Mouse (Mus musculus): ENCODE data around the gene Npnt.

Npnt gene

GRCm38 (mm10) chr3:132887074-132887848, 62.8 kb downstream of the Npnt start:
- DNase-seq = no peak

- no peak for DNase-seq
Measured at GRCm38 (mm10) chr3:132886419-132887050, 63.6 kb downstream of the Npnt start.

GRCm38 (mm10) chr3:132884459-132884858, 65.6 kb downstream of the Npnt start:
- no peak for DNase-seq

- DNase-seq = no peak
Measured at GRCm38 (mm10) chr3:132883256-132883655, 66.8 kb downstream of the Npnt start.

- DNase-seq = no peak
Measured at GRCm38 (mm10) chr3:132880826-132881225, 69.3 kb downstream of the Npnt start.

GRCm38 (mm10) chr3:132880361-132880760, 69.7 kb downstream of the Npnt start:
- DNase-seq = no peak

- DNase-seq = no peak
Measured at GRCm38 (mm10) chr3:132876933-132877676, 73.0 kb downstream of the Npnt start.

GRCm38 (mm10) chr3:132876011-132876708, 73.9 kb downstream of the Npnt start:
- no peak for DNase-seq

- no peak for DNase-seq
Measured at GRCm38 (mm10) chr3:132873251-132873650, 76.8 kb downstream of the Npnt start.

GRCm38 (mm10) chr3:132871318-132871904, 78.7 kb downstream of the Npnt start:
- peak; percentile 76 to 86 for DNase-seq

GRCm38 (mm10) chr3:132870079-132870478, 80.0 kb downstream of the Npnt start:
- DNase-seq = no peak

- DNase-seq = peak in 1 of 2 experiments; percentile 48
Measured at GRCm38 (mm10) chr3:132868838-132869237, 81.3 kb downstream of the Npnt start.

- no peak for DNase-seq
Measured at GRCm38 (mm10) chr3:132866984-132867383, 83.1 kb downstream of the Npnt start.

- DNase-seq = no peak
Measured at GRCm38 (mm10) chr3:132865596-132865995, 84.5 kb downstream of the Npnt start.

GRCm38 (mm10) chr3:132864986-132865385, 85.1 kb downstream of the Npnt start:
- no peak for DNase-seq

GRCm38 (mm10) chr3:132864329-132864919, 85.7 kb downstream of the Npnt start:
- peak; percentile 38 to 42 for DNase-seq

GRCm38 (mm10) chr3:132863843-132864242, 86.2 kb downstream of the Npnt start:
- no peak for DNase-seq

- no peak for DNase-seq
Measured at GRCm38 (mm10) chr3:132860796-132861195, 89.3 kb downstream of the Npnt start.

GRCm38 (mm10) chr3:132859573-132859972, 90.5 kb downstream of the Npnt start:
- no peak for DNase-seq

GRCm38 (mm10) chr3:132858849-132859248, 91.2 kb downstream of the Npnt start:
- DNase-seq = no peak

- no peak for DNase-seq
Measured at GRCm38 (mm10) chr3:132856651-132857050, 93.4 kb downstream of the Npnt start.
